Mouse (Mus musculus) lung, postnatal 4 days (tissue): Measurements from ENCODE around the gene Hist1h2be.
A peak's percentile ranks its signal among the peaks of the same experiment; 100 is the strongest.
"Not testable (repeated sequence)": the region's sequence is repeated elsewhere in the genome, so short reads cannot be mapped to it uniquely, and the experiment has no call there.

Experiments
- DNase-seq, 2 experiments: peaks; one replicate each; pipeline ENCODE4 v3.0.0; 2021

The Hist1h2be gene

DNA sequence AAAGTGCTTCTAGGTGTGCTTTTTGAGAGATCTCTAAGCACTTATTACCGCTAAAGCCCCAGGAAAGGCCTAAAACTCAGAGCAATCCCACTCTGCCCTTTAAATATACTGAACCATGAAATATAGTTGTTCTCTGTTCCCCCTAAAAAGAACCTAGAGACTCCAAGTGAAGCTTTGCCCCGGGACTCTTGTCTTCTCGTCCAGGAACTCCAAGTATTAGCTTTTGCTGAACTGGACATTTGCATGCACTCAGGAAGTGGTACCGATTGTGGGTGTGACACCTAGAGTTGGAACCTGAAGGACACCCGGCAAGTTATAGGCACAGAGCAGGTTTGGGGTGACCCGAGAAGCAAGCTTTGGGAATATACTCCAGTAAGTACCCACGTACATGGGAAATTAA is 29.7 kb downstream of the Hist1h2be start:
- no peak for DNase-seq

GRCm38 (mm10) chr13:23586940-23587225 is 34.0 kb downstream of the Hist1h2be start:
- DNase-seq = no peak

DNA sequence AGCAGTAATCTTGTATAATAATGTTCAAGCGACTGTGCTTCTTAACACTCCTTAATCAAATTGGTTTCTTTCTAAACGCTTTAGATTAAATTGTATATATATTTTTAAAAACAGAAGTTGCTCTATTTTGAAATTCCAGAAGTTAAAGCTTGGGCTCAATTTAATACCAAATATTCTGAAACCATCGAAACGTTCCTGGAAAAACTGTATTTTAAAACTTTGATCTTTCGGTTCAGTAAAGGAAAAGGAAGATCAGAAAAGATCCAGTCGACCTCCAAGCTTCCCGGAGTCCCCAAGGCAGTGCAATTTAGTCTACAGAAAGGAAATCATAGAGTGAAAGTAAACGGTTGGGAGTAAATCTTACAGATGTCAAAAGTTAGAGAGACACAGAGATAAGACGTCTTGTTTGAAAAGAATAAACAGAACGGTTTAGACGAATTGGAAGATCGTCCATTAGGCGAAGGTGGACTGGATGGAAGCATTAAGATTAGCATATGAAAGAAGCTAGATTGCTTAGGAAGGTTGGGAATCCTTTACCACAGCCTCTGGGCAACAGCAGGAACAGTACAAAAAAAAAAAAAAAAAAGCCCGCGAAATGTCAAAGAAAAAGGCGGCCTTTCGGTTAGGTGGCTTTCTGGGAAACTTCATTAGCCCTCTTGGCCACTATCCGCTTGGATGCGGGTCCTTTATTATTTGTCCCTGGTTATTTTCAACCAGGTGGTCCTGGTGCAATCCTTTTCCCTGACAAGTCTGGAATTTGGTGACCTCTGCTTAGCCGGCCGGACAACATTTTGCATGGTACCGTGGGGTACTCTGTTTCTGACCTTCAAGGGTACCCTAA is 34.6 kb downstream of the Hist1h2be start:
- DNase-seq = peak in 1 of 2 experiments; percentile 13

- peak; percentile 80 for DNase-seq
Measured at GRCm38 (mm10) chr13:23585442-23586098, 35.4 kb downstream of the Hist1h2be start.

DNA sequence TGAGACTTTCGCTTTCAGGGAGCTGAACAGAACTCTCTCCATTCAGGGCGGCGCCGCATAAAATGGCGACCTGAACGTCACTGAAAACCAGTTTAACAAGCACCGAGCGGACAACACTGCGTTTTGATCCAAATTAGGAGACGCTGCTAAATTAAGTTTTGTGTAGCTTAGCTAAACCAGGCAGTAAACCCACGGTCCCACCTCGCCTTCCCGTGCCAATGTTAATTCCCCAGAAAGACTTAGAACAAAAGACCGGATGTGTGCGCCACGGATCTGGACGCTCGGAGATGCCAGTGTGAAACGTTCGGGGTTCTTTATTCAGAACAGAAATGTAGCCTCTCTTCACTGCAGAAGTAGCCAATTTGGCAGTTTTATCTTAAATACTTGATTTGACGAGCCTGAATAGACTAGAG is 35.9 kb downstream of the Hist1h2be start:
- DNase-seq = peak; percentile 74 to 80

DNA sequence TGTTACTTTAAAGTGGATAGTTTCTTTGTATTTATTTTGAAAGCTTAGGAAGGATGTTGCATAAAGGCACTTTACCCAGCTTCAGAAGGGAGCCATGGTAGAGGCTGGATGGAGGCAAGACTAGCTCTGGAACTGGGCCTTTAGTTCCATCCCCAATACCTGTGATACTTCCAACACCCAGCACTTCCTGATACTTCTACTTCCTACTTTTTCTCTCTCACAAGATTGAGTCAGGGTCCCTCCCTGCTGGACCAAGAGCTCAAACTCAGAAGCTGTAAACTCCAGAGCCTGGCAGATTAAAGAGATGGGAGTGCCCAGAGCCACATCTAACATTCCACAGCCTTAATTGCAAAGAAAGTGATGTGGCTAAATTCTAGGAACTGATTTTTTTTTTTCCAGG is 36.6 kb downstream of the Hist1h2be start:
- DNase-seq = peak in 1 of 2 experiments; percentile 19

DNA sequence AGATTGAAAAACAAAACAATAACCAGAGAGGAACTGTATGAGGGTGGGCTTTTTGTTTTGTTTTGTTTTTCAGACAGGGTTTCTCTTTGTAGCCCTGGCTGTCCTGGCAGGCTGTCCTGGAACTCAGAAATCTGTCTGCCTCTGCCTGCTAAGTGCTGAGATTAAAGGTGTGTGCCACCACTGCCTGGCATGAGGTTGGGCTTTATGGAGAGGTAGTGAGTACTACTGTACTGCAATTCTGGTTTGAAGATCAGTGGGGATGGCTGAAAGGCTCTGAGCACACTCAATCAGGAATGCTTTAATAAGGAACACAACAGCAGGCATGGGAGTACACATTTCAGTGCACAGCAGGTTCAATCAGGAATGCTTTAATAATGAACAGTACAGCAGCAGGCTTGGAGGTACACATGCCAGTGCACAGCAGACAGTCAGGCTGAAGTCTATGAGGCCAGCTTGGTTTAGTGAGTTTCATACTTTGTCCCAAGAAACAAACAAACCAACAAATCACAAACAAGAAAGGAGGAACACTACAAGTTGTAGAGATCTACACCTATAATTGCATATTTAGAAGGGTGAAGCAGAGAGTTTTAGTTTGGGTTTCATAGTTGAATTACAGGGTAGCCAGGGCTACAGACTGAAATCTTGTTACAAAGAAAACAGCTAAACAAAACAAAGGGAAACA is 37.4 kb downstream of the Hist1h2be start:
- no peak for DNase-seq

DNA sequence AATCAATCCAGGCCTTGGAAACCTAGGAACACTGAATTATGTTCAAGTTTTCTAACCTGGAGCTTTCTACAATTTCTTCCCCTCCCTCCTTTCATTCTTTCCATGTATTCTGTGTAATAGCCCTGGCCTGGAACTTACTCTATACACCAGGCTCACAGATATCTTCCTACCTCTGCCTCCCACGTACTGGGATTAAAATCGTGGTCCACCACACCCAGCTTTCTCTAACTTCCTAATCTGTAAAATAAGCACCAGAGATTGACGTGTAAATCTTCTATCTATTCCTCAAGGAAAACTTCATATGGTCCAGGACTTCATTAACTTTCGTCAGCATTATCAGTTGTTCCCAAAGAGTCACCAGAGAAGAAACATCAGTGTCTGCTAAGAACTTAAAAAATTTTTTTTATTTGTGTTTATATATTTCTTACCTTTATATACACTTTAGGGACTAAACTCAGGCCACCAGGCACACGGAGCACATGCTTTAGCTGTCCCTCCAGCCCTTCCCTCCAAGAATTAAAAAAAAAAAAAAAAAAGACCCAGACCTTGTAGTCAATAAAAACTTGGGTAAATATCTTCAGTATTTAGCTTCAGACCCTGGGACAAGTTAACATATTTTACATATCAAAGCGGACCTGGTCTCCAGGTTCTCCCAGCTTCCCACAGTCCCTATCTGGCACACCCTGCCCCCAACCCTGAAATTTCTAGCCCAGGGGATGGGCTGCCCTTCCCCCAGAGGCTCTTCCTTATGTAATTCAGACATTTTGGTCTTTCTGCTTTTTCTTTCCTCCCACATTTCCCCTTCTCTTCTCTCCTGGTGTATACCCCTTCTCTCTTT is 38.5 kb downstream of the Hist1h2be start:
- DNase-seq = no peak

GRCm38 (mm10) chr13:23581408-23582218 is 39.3 kb downstream of the Hist1h2be start, which contains the start of gene Hist1h4d:
Hist1h4d (plus strand) TSS chr13:23581598.
- DNase-seq = peak; percentile 95 to 99

DNA sequence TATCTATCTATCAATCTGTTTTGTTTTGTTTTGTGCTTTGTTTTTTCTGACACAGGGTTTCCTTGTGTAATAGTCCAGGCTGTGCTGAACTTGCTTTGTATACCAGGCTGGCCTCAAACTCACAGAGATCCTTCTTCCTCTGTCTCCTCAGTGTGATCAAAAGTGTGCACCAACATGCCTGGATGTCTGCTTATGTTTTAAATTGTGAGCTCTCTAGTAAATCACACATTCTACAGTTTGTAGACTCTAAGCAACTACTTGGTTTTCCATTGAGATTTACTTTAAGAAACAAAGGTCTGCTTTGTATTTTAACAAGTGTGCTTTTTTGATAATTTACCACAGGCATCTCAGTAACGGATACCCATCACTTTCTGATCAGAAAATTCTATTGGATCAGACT is 43.1 kb downstream of the Hist1h2be start:
- DNase-seq = no peak

- no peak for DNase-seq
Measured at GRCm38 (mm10) chr13:23576906-23577639, 43.9 kb downstream of the Hist1h2be start.

DNA sequence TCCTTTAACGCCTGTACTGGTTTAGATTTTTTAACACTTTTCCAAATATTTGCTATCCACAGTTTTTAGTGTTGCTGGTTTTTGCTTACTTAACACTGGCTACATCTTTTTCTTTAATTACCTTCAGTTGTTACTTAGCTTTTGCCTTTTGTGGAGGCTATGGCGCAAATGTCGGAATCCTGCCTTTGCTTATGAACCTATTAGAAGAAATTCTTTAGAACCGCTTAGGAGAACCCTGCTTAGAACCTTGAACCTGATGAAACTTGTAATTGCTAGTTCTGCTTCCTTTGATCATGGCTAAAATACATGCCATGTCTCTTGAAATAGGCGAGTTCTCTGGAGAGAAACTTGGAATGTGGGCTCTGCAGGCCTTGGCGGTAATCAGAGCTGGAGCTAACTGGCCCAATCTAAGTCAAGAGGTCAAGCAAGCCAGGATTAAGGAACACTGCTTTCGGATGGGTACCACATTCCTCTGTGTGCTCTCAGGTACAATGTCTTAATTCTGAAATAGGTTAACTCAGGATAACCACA is 44.5 kb downstream of the Hist1h2be start:
- no peak for DNase-seq

- not testable (repeated sequence) for DNase-seq
Measured at GRCm38 (mm10) chr13:23575864-23576313, 45.0 kb downstream of the Hist1h2be start.

DNA sequence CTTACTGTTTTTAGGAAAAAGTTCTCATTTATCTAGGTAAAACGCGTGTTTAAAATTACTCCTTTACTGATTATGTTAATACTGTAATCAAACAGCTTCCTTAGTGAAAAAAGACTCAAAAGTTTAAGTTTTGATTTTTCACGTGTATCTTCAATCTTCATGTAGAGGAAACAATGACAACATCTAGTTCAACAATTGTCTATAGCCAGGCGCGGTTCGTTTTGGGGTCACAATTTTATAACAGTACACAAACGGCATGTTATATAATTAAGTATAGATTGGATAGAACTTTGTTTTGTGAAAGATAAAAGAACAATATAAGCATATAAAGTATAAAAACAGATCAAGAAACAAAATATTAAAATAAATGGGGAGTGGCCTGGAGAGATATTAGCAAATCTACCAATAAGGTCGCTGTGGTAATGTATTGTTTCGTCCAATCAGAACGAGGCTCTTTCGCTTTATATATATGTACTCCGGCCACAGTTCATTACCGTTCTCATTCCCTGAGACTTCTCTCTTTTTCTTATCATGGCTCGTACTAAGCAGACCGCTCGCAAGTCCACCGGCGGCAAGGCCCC is 45.6 kb downstream of the Hist1h2be start, which contains the start of gene Hist1h3d:
Gene Hist1h3d, plus strand, starts transcription at position 493 of the 581 bp plus-strand sequence.
- DNase-seq = peak; percentile 43 to 69

- not testable (repeated sequence) for DNase-seq
Measured at GRCm38 (mm10) chr13:23574546-23575170, 46.3 kb downstream of the Hist1h2be start.

DNA sequence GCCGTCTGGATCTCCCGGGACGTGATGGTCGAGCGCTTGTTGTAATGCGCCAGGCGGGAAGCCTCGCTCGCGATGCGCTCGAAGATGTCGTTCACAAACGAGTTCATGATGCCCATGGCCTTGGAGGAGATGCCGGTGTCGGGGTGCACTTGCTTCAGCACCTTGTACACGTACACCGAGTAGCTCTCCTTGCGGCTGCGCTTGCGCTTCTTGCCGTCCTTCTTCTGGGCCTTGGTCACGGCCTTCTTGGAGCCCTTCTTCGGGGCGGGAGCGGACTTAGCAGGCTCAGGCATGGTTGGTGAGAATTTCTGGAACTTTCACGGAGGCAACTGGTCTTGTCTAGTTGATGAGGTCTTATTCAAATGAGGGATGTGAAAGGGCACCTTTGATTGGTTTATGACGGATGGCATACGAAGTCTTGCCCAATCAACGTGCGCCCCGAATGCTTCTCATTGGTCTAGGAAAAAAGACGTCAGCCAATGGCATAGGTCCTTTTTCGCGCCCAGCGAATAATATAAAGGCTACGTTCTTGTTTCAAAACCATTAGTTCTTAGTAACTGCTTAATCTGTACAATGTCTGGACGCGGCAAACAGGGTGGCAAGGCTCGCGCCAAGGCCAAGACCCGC is 46.9 kb downstream of the Hist1h2be start, which contains the start of the genes Hist1h2bf and Hist1h2ad:
Gene Hist1h2bf, minus strand, starts transcription at position 299 of the 627 bp plus-strand sequence.
Gene Hist1h2ad, plus strand, starts transcription at position 484 of the 627 bp plus-strand sequence.
- peak; percentile 93 to 94 for DNase-seq

DNA sequence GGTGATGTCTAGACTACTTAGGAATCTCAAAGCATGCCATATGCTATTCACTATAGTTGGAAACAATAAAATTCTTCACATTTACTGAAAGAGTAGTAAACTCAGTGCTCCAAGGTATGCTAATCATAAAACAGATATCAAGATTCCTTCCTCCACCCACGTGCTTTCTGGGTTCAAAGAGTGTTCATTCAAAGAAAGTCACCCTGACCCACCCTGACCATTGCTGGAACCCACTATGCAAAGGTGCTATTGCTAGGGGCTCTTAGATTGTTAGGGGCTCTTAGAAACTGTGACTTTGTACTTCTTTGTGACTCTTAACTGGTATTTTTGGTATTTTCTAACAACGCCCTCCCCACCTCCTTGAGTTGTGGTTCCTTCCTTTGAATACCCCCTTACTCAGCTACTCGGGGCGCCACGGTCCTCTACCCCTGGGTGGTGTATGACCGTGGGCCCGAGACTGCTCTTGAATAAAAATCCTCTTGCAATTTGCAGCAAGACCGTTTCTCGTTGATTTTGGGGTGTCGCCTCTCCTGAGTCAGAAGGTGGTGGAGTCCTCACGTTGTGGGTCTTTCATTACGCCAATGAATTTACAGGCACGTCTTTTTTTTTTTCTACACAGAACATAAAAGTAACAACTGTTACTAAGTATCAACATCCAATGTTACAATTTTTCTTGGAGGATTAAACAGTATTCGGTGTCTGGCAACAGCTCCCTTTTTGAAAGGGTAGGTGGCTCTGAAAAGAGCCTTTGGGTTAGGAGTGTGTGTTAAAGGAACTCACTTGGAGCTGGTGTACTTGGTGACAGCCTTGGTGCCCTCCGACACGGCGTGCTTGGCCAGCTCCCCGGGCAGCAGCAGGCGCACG is 47.7 kb downstream of the Hist1h2be start:
- not testable (repeated sequence) for DNase-seq
